Mouse (Mus musculus) limb, embryonic 10.5 days (tissue): ENCODE results near the gene Rnf17. TPM values are rescaled to one million over a fixed set of nuclear protein-coding genes. Genes with fewer than 3 reads are reported as not detected.
A peak's percentile ranks its signal among the peaks of the same experiment; 100 is the strongest.

Experiments
- DNase-seq: peaks from one replicate; pipeline ENCODE4 v3.0.0-alpha.2; 2017; ENCODE audit warnings: low spot score
- H3K27ac ChIP-seq: fragments of 300-500 bp; sonication (generic); 2 replicates; pipeline ENCODE4 v1.5.1; 2016; ENCODE audit warnings: mild to moderate bottlenecking
- H3K27me3 ChIP-seq: fragments of 300-500 bp; sonication (generic); 2 replicates; pipeline ENCODE4 v1.6.1; 2016; ENCODE audit warnings: low read depth, mild to moderate bottlenecking; ENCODE audit not compliant: poor library complexity, severe bottlenecking
- H3K36me3 ChIP-seq: fragments of 300-500 bp; sonication (generic); 2 replicates; pipeline ENCODE4 v1.6.1; 2016; ENCODE audit warnings: mild to moderate bottlenecking, moderate library complexity
- H3K4me1 ChIP-seq: fragments of 300-500 bp; sonication (generic); 2 replicates; pipeline ENCODE4 v1.6.1; 2016
- H3K4me3 ChIP-seq: fragments of 300-500 bp; sonication (generic); 2 replicates; pipeline ENCODE4 v1.5.1; 2016; ENCODE audit warnings: mild to moderate bottlenecking, moderate library complexity
- H3K9me3 ChIP-seq: fragments of 300-500 bp; sonication (generic); replicated peaks from 2 replicates; pipeline ENCODE4 v1.6.1; 2016; ENCODE audit warnings: mild to moderate bottlenecking
- WGBS: fragments of 180-500 bp; shearing (Covaris S2); methylation state at CpG from one replicate; pipeline ENCODE4 v1.1.7; 2016; 5-methylcytosine and 5-hydroxymethylcytosine counted together
- polyA plus RNA-seq: library from polyadenylated mRNA; unstranded; fragments of >200 nt; fragmentation: Nextera tagmentation; extraction: Ambion mirVana; gene quantifications from 2 replicates; pipeline ENCODE4 v1.2.1, GENCODE M21; 2016

Rnf17 gene
- polyA plus RNA-seq, result 2.1 and 2.6 TPM in 2 replicates

GRCm38 (mm10) chr14:56402311-56403071 lies at the start of gene Rnf17:
TSS of gene Rnf17 (plus strand) at chr14:56402581.
- DNase-seq, result peak; percentile 33
- Histone ChIP-seq H3K4me3 (peak within 1 kb of the TSS; percentile 27), H3K36me3 (no peaks in the 10 kb centered on the region), H3K27ac (0 out of 2 replicates have a peak within 1 kb of the TSS, but pooled peaks have one; percentile 7), H3K4me1 (no peaks in the 10 kb centered on the region), H3K27me3 (no peaks in the 10 kb centered on the region), H3K9me3 (no peaks in the 10 kb centered on the region)
- 68% methylated on average over 34 of the region's 34 CpGs for WGBS

- Histone ChIP-seq H3K4me1 (no peaks in the 10 kb centered on the region), H3K36me3 (no peaks in the 10 kb centered on the region), H3K4me3 (no peak overlapping the region), H3K27me3 (no peaks in the 10 kb centered on the region), H3K27ac (no peak overlapping the region), H3K9me3 (no peaks in the 10 kb centered on the region)
- no peak for DNase-seq
- 87% methylated on average over 3 of the region's 3 CpGs for WGBS
Measured at GRCm38 (mm10) chr14:56354803-56355202, 47.6 kb upstream of the Rnf17 start.

GRCm38 (mm10) chr14:56355396-56355795 lies 47.0 kb upstream of the Rnf17 start:
- Histone ChIP-seq H3K4me3 (no peak overlapping the region), H3K27me3 (no peaks in the 10 kb centered on the region), H3K4me1 (no peaks in the 10 kb centered on the region), H3K27ac (no peak overlapping the region), H3K36me3 (no peaks in the 10 kb centered on the region), H3K9me3 (no peaks in the 10 kb centered on the region)
- 80% methylated on average over 8 of the region's 8 CpGs for WGBS
- DNase-seq, result no peak

- no peak overlapping the region for H3K27ac ChIP-seq
- no peaks in the 10 kb centered on the region for H3K4me1 ChIP-seq
- no peaks in the 10 kb centered on the region for H3K9me3 ChIP-seq
- H3K36me3 ChIP-seq, result no peaks in the 10 kb centered on the region
- no peak overlapping the region for H3K4me3 ChIP-seq
- 88% methylated on average over 6 of the region's 6 CpGs for WGBS
- H3K27me3 ChIP-seq, result no peaks in the 10 kb centered on the region
- DNase-seq, result no peak
Measured at GRCm38 (mm10) chr14:56356196-56356595, 46.2 kb upstream of the Rnf17 start.

GRCm38 (mm10) chr14:56358422-56358821 lies 44.0 kb upstream of the Rnf17 start:
- no peak overlapping the region for H3K27ac ChIP-seq
- no peak for DNase-seq
- no peaks in the 10 kb centered on the region for H3K4me1 ChIP-seq
- H3K27me3 ChIP-seq, result peaks cover 19% of the 10 kb centered on the region
- WGBS, result 93% methylated on average over 7 of the region's 7 CpGs
- H3K4me3 ChIP-seq, result no peak overlapping the region
- no peaks in the 10 kb centered on the region for H3K36me3 ChIP-seq
- H3K9me3 ChIP-seq, result no peaks in the 10 kb centered on the region

GRCm38 (mm10) chr14:56359131-56359530 lies 43.2 kb upstream of the Rnf17 start:
- DNase-seq, result no peak
- 85% methylated on average over 6 of the region's 6 CpGs for WGBS
- no peak overlapping the region for H3K4me3 ChIP-seq
- no peaks in the 10 kb centered on the region for H3K36me3 ChIP-seq
- H3K4me1 ChIP-seq, result no peaks in the 10 kb centered on the region
- no peaks in the 10 kb centered on the region for H3K9me3 ChIP-seq
- H3K27me3 ChIP-seq, result peaks cover 26% of the 10 kb centered on the region
- no peak overlapping the region for H3K27ac ChIP-seq

GRCm38 (mm10) chr14:56364711-56365237 lies 37.6 kb upstream of the Rnf17 start, which contains the start of gene Atp12a:
TSS of gene Atp12a (plus strand) at chr14:56365068.
- Histone ChIP-seq H3K9me3 (no peaks in the 10 kb centered on the region), H3K4me3 (peak within 1 kb of the TSS; percentile 51), H3K36me3 (no peaks in the 10 kb centered on the region), H3K27me3 (peaks cover 71% of the 10 kb centered on the region), H3K4me1 (peaks cover 11% of the 10 kb centered on the region), H3K27ac (no peak within 1 kb of the TSS)
- WGBS, result 1% methylated on average over 48 of the region's 48 CpGs
- DNase-seq, result peak; percentile 40

- WGBS, result 28% methylated on average over 8 of the region's 8 CpGs
- DNase-seq, result no peak
- Histone ChIP-seq H3K27ac (no peak overlapping the region), H3K4me1 (peaks cover 11% of the 10 kb centered on the region), H3K27me3 (peaks cover 71% of the 10 kb centered on the region), H3K36me3 (no peaks in the 10 kb centered on the region), H3K4me3 (peak overlapping the region; percentile 51), H3K9me3 (no peaks in the 10 kb centered on the region)
Measured at GRCm38 (mm10) chr14:56365292-56365691, 37.1 kb upstream of the Rnf17 start.

GRCm38 (mm10) chr14:56366712-56367111 lies 35.7 kb upstream of the Rnf17 start:
- DNase-seq, result no peak
- no peaks in the 10 kb centered on the region for H3K9me3 ChIP-seq
- H3K27ac ChIP-seq, result no peak overlapping the region
- no peak overlapping the region for H3K4me3 ChIP-seq
- peaks cover 11% of the 10 kb centered on the region for H3K4me1 ChIP-seq
- H3K36me3 ChIP-seq, result no peaks in the 10 kb centered on the region
- 34% methylated on average over 15 of the region's 15 CpGs for WGBS
- peaks cover 69% of the 10 kb centered on the region for H3K27me3 ChIP-seq

- Histone ChIP-seq H3K36me3 (no peaks in the 10 kb centered on the region), H3K27me3 (peaks cover 48% of the 10 kb centered on the region), H3K4me3 (no peak overlapping the region), H3K27ac (no peak overlapping the region), H3K9me3 (no peaks in the 10 kb centered on the region), H3K4me1 (peaks cover 11% of the 10 kb centered on the region)
- no peak for DNase-seq
- 53% methylated on average over 3 of the region's 3 CpGs for WGBS
Measured at GRCm38 (mm10) chr14:56368834-56369233, 33.5 kb upstream of the Rnf17 start.

- Histone ChIP-seq H3K36me3 (no peaks in the 10 kb centered on the region), H3K27me3 (no peaks in the 10 kb centered on the region), H3K27ac (no peak overlapping the region), H3K4me3 (no peak overlapping the region), H3K9me3 (no peaks in the 10 kb centered on the region), H3K4me1 (no peaks in the 10 kb centered on the region)
- peak; percentile 85 for DNase-seq
- WGBS, result 7% methylated on average over 6 of the region's 6 CpGs
Measured at GRCm38 (mm10) chr14:56375731-56376130, 26.6 kb upstream of the Rnf17 start.

GRCm38 (mm10) chr14:56377745-56378144 lies 24.6 kb upstream of the Rnf17 start:
- Histone ChIP-seq H3K4me1 (no peaks in the 10 kb centered on the region), H3K27me3 (no peaks in the 10 kb centered on the region), H3K36me3 (no peaks in the 10 kb centered on the region), H3K4me3 (no peak overlapping the region), H3K9me3 (no peaks in the 10 kb centered on the region), H3K27ac (no peak overlapping the region)
- DNase-seq, result no peak

- Histone ChIP-seq H3K4me3 (no peak overlapping the region), H3K36me3 (no peaks in the 10 kb centered on the region), H3K27ac (no peak overlapping the region), H3K27me3 (no peaks in the 10 kb centered on the region), H3K4me1 (no peaks in the 10 kb centered on the region), H3K9me3 (no peaks in the 10 kb centered on the region)
- no peak for DNase-seq
- WGBS, result 83% methylated on average over 9 of the region's 9 CpGs
Measured at GRCm38 (mm10) chr14:56379336-56379735, 23.0 kb upstream of the Rnf17 start.
